Mouse (Mus musculus) kidney, embryonic 16.5 days (tissue): ENCODE measurements at regions not wholly inside any gene's neighbourhood (a gene's known extent, or its start where the extent isn't known, plus 50 kb on each side); places are given as distances from the start of the nearest gene placed in this dataset.
A peak's percentile ranks its signal among the peaks of the same experiment; 100 is the strongest.

Source experiments
- ATAC-seq: fragments of 200-750 bp; cut with Nextera tagmentation; 2 replicates; pipeline ENCODE4 v1.8.0; 2017; ENCODE audit warnings: moderate TSS enrichment; ENCODE audit not compliant: low FRiP score, low TSS enrichment
- H3K27ac ChIP-seq: fragments of 300-500 bp; sonication (generic); 2 replicates; pipeline ENCODE4 v1.5.1; 2014; ENCODE audit warnings: low read length
- H3K27me3 ChIP-seq: fragments of 300-500 bp; sonication (generic); 2 replicates; pipeline ENCODE4 v1.6.1; 2014; ENCODE audit warnings: low read length, control low read depth, mixed read lengths; ENCODE audit not compliant: insufficient read depth
- H3K36me3 ChIP-seq: fragments of 300-500 bp; sonication (generic); 2 replicates; pipeline ENCODE4 v1.6.1; 2014; ENCODE audit warnings: low read length, control low read depth, mixed read lengths; ENCODE audit not compliant: insufficient read depth
- H3K4me1 ChIP-seq: fragments of 300-500 bp; sonication (generic); 2 replicates; pipeline ENCODE4 v1.6.1; 2014; ENCODE audit warnings: low read length, control low read depth, mixed read lengths; ENCODE audit not compliant: insufficient read depth
- H3K4me2 ChIP-seq: fragments of 300-500 bp; sonication (generic); replicated peaks from 2 replicates; pipeline ENCODE4 v1.6.1; 2014; ENCODE audit warnings: low read depth, low read length
- H3K4me3 ChIP-seq: fragments of 300-500 bp; sonication (generic); 2 replicates; pipeline ENCODE4 v1.5.1; 2014; ENCODE audit warnings: mild to moderate bottlenecking, low read length
- H3K9ac ChIP-seq: fragments of 300-500 bp; sonication (generic); replicated peaks from 2 replicates; pipeline ENCODE4 v1.6.1; 2014; ENCODE audit warnings: low read length
- H3K9me3 ChIP-seq: fragments of 300-500 bp; sonication (generic); 2 replicates; pipeline ENCODE4 v1.6.1; 2016; ENCODE audit warnings: low read length, control low read depth
- WGBS: fragments of 180-500 bp; shearing (Covaris S2); extraction: QIAGEN DNeasy Blood & Tissue Kit; methylation state at CpG from one replicate; pipeline ENCODE4 v1.1.7; 2014; 5-methylcytosine and 5-hydroxymethylcytosine counted together

- 66% methylated on average over 5 of the region's 5 CpGs for WGBS
- Histone ChIP-seq H3K9ac (no peak overlapping the region), H3K4me1 (0 out of 2 replicates have a peak, but pooled peaks cover 6% of the 10 kb centered on the region), H3K4me3 (no peak overlapping the region), H3K27ac (no peak overlapping the region), H3K27me3 (no peaks in the 10 kb centered on the region), H3K36me3 (no peaks in the 10 kb centered on the region), H3K9me3 (no peaks in the 10 kb centered on the region), H3K4me2 (no peak overlapping the region)
- ATAC-seq: no peak
Measured at GRCm38 (mm10) chr16:7636326-7636725, 788.6 kb downstream of the Tmem114 start.

GRCm38 (mm10) chr16:7632474-7632873, 792.5 kb downstream of the Tmem114 start:
- Histone ChIP-seq H3K27me3 (no peaks in the 10 kb centered on the region), H3K4me3 (no peak overlapping the region), H3K4me2 (no peak overlapping the region), H3K27ac (no peak overlapping the region), H3K9me3 (no peaks in the 10 kb centered on the region), H3K36me3 (no peaks in the 10 kb centered on the region), H3K9ac (no peak overlapping the region), H3K4me1 (0 out of 2 replicates have a peak, but pooled peaks cover 6% of the 10 kb centered on the region)
- 13% methylated on average over 5 of the region's 5 CpGs for WGBS
- peak; percentile 63; the same call in 1 of the 2 replicates for ATAC-seq

GRCm38 (mm10) chr16:7628351-7628750, 796.6 kb downstream of the Tmem114 start:
- H3K27ac ChIP-seq: no peak overlapping the region
- WGBS: 56% methylated on average over 8 of the region's 8 CpGs
- H3K27me3 ChIP-seq: no peaks in the 10 kb centered on the region
- H3K4me3 ChIP-seq: no peak overlapping the region
- H3K4me1 ChIP-seq: 0 out of 2 replicates have a peak, but pooled peaks cover 6% of the 10 kb centered on the region
- H3K36me3 ChIP-seq: no peaks in the 10 kb centered on the region
- H3K9ac ChIP-seq: no peak overlapping the region
- ATAC-seq: no peak
- no peaks in the 10 kb centered on the region for H3K9me3 ChIP-seq
- H3K4me2 ChIP-seq: no peak overlapping the region

GRCm38 (mm10) chr16:7606602-7607001, 818.3 kb downstream of the Tmem114 start:
- Histone ChIP-seq H3K36me3 (no peaks in the 10 kb centered on the region), H3K9ac (no peak overlapping the region), H3K27ac (no peak overlapping the region), H3K4me2 (no peak overlapping the region), H3K27me3 (no peaks in the 10 kb centered on the region), H3K4me1 (no peaks in the 10 kb centered on the region), H3K9me3 (no peaks in the 10 kb centered on the region), H3K4me3 (no peak overlapping the region)
- ATAC-seq: no peak
- WGBS: 47% methylated on average over 2 of the region's 2 CpGs

GRCm38 (mm10) chr16:7602428-7602827, 822.5 kb downstream of the Tmem114 start:
- no peak overlapping the region for H3K4me2 ChIP-seq
- no peak for ATAC-seq
- WGBS: 54% methylated on average over 1 of the region's 1 CpGs
- peaks cover 2% of the 10 kb centered on the region; the same call in 1 of the 2 replicates for H3K9me3 ChIP-seq
- no peaks in the 10 kb centered on the region for H3K4me1 ChIP-seq
- H3K27me3 ChIP-seq: no peaks in the 10 kb centered on the region
- no peak overlapping the region for H3K27ac ChIP-seq
- H3K36me3 ChIP-seq: no peaks in the 10 kb centered on the region
- no peak overlapping the region for H3K9ac ChIP-seq
- H3K4me3 ChIP-seq: no peak overlapping the region

- H3K4me2 ChIP-seq: no peak overlapping the region
- no peaks in the 10 kb centered on the region for H3K36me3 ChIP-seq
- no peaks in the 10 kb centered on the region for H3K4me1 ChIP-seq
- H3K27me3 ChIP-seq: no peaks in the 10 kb centered on the region
- no peak for ATAC-seq
- no peaks in the 10 kb centered on the region for H3K9me3 ChIP-seq
- 55% methylated on average over 3 of the region's 3 CpGs for WGBS
- H3K4me3 ChIP-seq: no peak overlapping the region
- H3K9ac ChIP-seq: no peak overlapping the region
- no peak overlapping the region for H3K27ac ChIP-seq
Measured at GRCm38 (mm10) chr16:7574879-7575278, 850.1 kb downstream of the Tmem114 start.

- Histone ChIP-seq H3K27ac (no peak overlapping the region), H3K4me3 (no peak overlapping the region), H3K27me3 (no peaks in the 10 kb centered on the region), H3K4me1 (no peaks in the 10 kb centered on the region), H3K36me3 (no peaks in the 10 kb centered on the region), H3K9ac (no peak overlapping the region), H3K4me2 (no peak overlapping the region), H3K9me3 (no peaks in the 10 kb centered on the region)
- WGBS: 70% methylated on average over 2 of the region's 2 CpGs
- no peak for ATAC-seq
Measured at GRCm38 (mm10) chr16:7560841-7561240, 864.1 kb downstream of the Tmem114 start.

- no peak overlapping the region for H3K4me3 ChIP-seq
- H3K27me3 ChIP-seq: no peaks in the 10 kb centered on the region
- no peak overlapping the region for H3K27ac ChIP-seq
- no peak overlapping the region for H3K9ac ChIP-seq
- H3K36me3 ChIP-seq: no peaks in the 10 kb centered on the region
- H3K9me3 ChIP-seq: no peaks in the 10 kb centered on the region
- no peak overlapping the region for H3K4me2 ChIP-seq
- H3K4me1 ChIP-seq: no peaks in the 10 kb centered on the region
- ATAC-seq: no peak
- WGBS: 86% methylated on average over 1 of the region's 1 CpGs
Measured at GRCm38 (mm10) chr16:7559177-7559576, 865.8 kb downstream of the Tmem114 start.

GRCm38 (mm10) chr16:7558637-7559036, 866.3 kb downstream of the Tmem114 start:
- Histone ChIP-seq H3K27ac (no peak overlapping the region), H3K4me2 (no peak overlapping the region), H3K9ac (no peak overlapping the region), H3K4me3 (no peak overlapping the region), H3K9me3 (no peaks in the 10 kb centered on the region), H3K4me1 (no peaks in the 10 kb centered on the region), H3K36me3 (no peaks in the 10 kb centered on the region), H3K27me3 (no peaks in the 10 kb centered on the region)
- no peak for ATAC-seq
- WGBS: 75% methylated on average over 1 of the region's 1 CpGs

- no peak for ATAC-seq
- H3K27ac ChIP-seq: no peak overlapping the region
- H3K27me3 ChIP-seq: no peaks in the 10 kb centered on the region
- H3K4me2 ChIP-seq: no peak overlapping the region
- no peaks in the 10 kb centered on the region for H3K36me3 ChIP-seq
- H3K4me3 ChIP-seq: no peak overlapping the region
- H3K9me3 ChIP-seq: no peaks in the 10 kb centered on the region
- WGBS: 88% methylated on average over 9 of the region's 9 CpGs
- H3K4me1 ChIP-seq: no peaks in the 10 kb centered on the region
- no peak overlapping the region for H3K9ac ChIP-seq
Measured at GRCm38 (mm10) chr16:7555911-7556310, 869.0 kb downstream of the Tmem114 start.
